Mouse (Mus musculus) stomach, postnatal 0 days (tissue): ENCODE data around the gene Syt14.

ENCODE experiments used
- CTCF ChIP-seq: IDR thresholded peaks from 2 replicates; pipeline ENCODE4 v1.5.1; 2016; ENCODE audit warnings: antibody characterized with exemption, low read depth, mild to moderate bottlenecking, moderate library complexity
- EP300 ChIP-seq: optimal IDR thresholded peaks from 2 replicates; pipeline ENCODE3; 2016; ENCODE audit warnings: antibody characterized with exemption

DNA sequence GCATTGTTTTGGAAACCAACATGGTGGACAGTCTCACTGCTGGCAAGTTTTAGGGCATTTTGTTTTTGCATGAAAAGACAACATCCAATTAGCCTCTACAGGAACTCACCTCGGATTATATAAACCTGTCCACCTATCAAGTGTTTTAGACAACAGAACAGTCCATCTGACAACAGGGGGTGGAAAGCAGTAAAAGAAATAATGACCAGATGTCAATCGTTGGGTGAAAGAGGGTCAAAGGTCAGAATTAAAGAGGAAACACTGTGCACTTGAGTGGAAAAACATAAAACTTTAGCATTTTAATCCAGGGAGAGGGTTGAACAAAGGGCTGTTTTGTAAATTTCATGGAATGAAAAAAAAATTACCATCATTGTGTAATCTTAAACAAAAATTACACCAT lies 136.8 kb downstream of the Syt14 start:
- TF ChIP-seq CTCF (no peak), EP300 (no peak)
